Mouse (Mus musculus) MN1 (cell line): ENCODE data around the gene Exosc6.
"Not testable (repeated sequence)": the region's sequence is repeated elsewhere in the genome, so short reads cannot be mapped to it uniquely, and the experiment has no call there.

ENCODE experiments used
- DNase-seq: peaks from one replicate; pipeline ENCODE4 v3.0.0-alpha.2; 2016; ENCODE audit warnings: low spot score

Gene Exosc6

GRCm38 (mm10) chr8:111061688-111062071, 5.5 kb downstream of the Exosc6 start:
- DNase-seq, result no peak

- DNase-seq, result peak; percentile 96
Observed at GRCm38 (mm10) chr8:111062072-111062757, 6.1 kb downstream of the Exosc6 start.

GRCm38 (mm10) chr8:111062893-111063292, 6.8 kb downstream of the Exosc6 start:
- DNase-seq, result peak; percentile 19

GRCm38 (mm10) chr8:111066308-111066707, 10.2 kb downstream of the Exosc6 start:
- no peak for DNase-seq

GRCm38 (mm10) chr8:111067439-111067838, 11.3 kb downstream of the Exosc6 start:
- no peak for DNase-seq

GRCm38 (mm10) chr8:111068660-111069059, 12.5 kb downstream of the Exosc6 start:
- not testable (repeated sequence) for DNase-seq

- DNase-seq, result no peak
Observed at GRCm38 (mm10) chr8:111075926-111076325, 19.8 kb downstream of the Exosc6 start.

- no peak for DNase-seq
Observed at GRCm38 (mm10) chr8:111079461-111079860, 23.3 kb downstream of the Exosc6 start.

GRCm38 (mm10) chr8:111079861-111080271, 23.7 kb downstream of the Exosc6 start:
- peak; percentile 88 for DNase-seq

- DNase-seq, result peak; percentile 84
Observed at GRCm38 (mm10) chr8:111081580-111082258, 25.6 kb downstream of the Exosc6 start.

GRCm38 (mm10) chr8:111083936-111084335, 27.8 kb downstream of the Exosc6 start:
- DNase-seq, result not testable (repeated sequence)

- peak; percentile 86 for DNase-seq
Observed at GRCm38 (mm10) chr8:111090126-111090525, 34.0 kb downstream of the Exosc6 start.

- DNase-seq, result no peak
Observed at GRCm38 (mm10) chr8:111091706-111092105, 35.6 kb downstream of the Exosc6 start.

GRCm38 (mm10) chr8:111092326-111092725, 36.2 kb downstream of the Exosc6 start, which contains the start of gene Clec18a:
Gene Clec18a (minus strand): TSS chr8:111092426.
- not testable (repeated sequence) for DNase-seq

GRCm38 (mm10) chr8:111093865-111094718, 38.0 kb downstream of the Exosc6 start, which contains the start of gene Pdpr:
Gene Pdpr (plus strand): TSS chr8:111094630.
- DNase-seq, result peak; percentile 94

GRCm38 (mm10) chr8:111094719-111095302, 38.7 kb downstream of the Exosc6 start:
- DNase-seq, result peak; percentile 51
